Mouse (Mus musculus) megakaryocyte, embryonic 14.5 days (primary cell): ENCODE data around the gene Pafah1b1.

Experiments used
- FLI1 ChIP-seq: IDR thresholded peaks from 2 replicates; pipeline ENCODE4 v1.6.1; 2012; ENCODE audit warnings: low read length, inconsistent platforms, mixed read lengths
- GATA1 ChIP-seq: IDR thresholded peaks from 3 replicates; pipeline ENCODE4 v1.6.1; 2012; ENCODE audit warnings: mixed read lengths, low read length, inconsistent platforms, borderline replicate concordance

DNA sequence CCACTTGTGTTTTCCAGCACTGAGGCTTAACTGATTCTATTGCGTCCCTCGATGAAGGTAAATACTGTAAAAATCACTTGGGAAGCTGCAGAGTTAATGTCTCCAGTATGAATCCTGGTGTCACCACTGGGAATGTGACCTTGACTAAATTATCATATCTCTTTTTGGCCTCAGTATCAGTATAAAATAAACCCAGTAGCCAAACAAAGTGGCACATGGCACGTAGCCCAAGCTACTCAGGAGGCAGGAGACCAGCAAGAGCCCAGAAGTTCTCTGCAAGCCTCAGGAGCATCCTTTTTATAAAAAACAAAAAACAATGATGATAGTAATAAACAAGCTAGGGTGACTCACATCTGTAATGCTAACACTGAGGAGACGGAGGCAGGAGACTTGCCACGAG, 711 bp upstream of the Pafah1b1 start:
- TF ChIP-seq FLI1 (no peak), GATA1 (no peak)
